Mouse (Mus musculus): Measurements from ENCODE around the gene Ahnak2.

- TF ChIP-seq POLR2A (IDR thresholded peaks at IDR 0.05; ENCODE audit: extremely low read depth, insufficient read depth, low read length) (no peak), CTCF (IDR thresholded peaks at IDR 0.05; ENCODE audit: low read depth, low read length) (peak; percentile 99)
Measured at GRCm38 (mm10) chr12:112843803-112844202, 41.3 kb upstream of the Ahnak2 start.

All from liver, adult 2 months (tissue).